Mouse (Mus musculus) olfactory bulb, adult 2 months (tissue): ENCODE data around the gene Ttf1. TPM values are rescaled to one million over a fixed set of nuclear protein-coding genes. Genes with fewer than 3 reads are reported as not detected.

Source experiments
- H3K27ac ChIP-seq: fragments of 200-500 bp; 2 replicates; pipeline ENCODE4 v1.5.1; 2012; ENCODE audit warnings: low read depth, low read length; ENCODE audit not compliant: insufficient read depth
- H3K4me1 ChIP-seq: fragments of 200-500 bp; 2 replicates; pipeline ENCODE4 v1.6.1; 2012; ENCODE audit warnings: low read length; ENCODE audit not compliant: control insufficient read depth, insufficient read depth
- H3K4me3 ChIP-seq: fragments of 200-500 bp; 2 replicates; pipeline ENCODE4 v1.5.1; 2012; ENCODE audit warnings: mild to moderate bottlenecking, low read depth, low read length, moderate library complexity; ENCODE audit not compliant: insufficient read depth
- CTCF ChIP-seq: fragments of 200-500 bp; IDR thresholded peaks from 2 replicates; pipeline ENCODE4 v1.5.1; 2012; ENCODE audit warnings: low read depth, mild to moderate bottlenecking, low read length, moderate library complexity; ENCODE audit not compliant: insufficient read depth
- POLR2A ChIP-seq: fragments of 200-500 bp; IDR thresholded peaks from 2 replicates; pipeline ENCODE4 v1.6.1; 2012; ENCODE audit warnings: mild to moderate bottlenecking, low read depth, low read length, moderate library complexity; ENCODE audit not compliant: insufficient read depth
- WGBS: fragments of 180-500 bp; shearing (Covaris S2); methylation state at CpG from one replicate; pipeline ENCODE4 v1.1.7; 2018; 5-methylcytosine and 5-hydroxymethylcytosine counted together
- polyA plus RNA-seq: library from polyadenylated mRNA; stranded (reverse); fragments of >200 nt; gene quantifications from 2 replicates; pipeline ENCODE4 v1.2.4, GENCODE M21; 2012; ENCODE audit warnings: low replicate concordance; ENCODE audit not compliant: missing spikeins, insufficient read depth, insufficient read length

The Ttf1 gene
- polyA plus RNA-seq: not detected in 2 replicates

DNA sequence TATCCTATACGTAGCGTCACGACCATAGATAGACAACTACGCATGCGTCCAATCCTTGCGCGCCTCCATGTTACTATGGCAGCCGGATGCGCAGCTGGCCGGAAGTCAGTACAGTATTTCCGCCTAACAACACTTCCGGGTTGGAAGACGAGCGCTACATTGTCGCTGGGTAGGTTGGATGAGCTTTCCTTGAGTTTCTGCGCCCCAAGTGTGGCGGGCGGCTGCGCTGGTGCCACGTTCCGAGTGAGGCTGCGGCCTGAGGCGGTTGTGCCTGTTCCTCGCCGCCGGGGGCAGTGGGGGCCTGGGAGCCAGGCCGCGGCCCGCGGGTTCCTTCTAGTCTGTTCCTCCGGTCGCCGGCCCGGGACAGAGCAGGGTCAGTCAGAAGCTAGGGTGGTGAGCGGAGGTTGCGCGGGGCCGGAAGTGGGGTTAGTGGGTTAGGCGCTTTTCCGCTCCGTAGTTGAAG lies at the start of gene Ttf1:
TSS of gene Ttf1 (plus strand) at position 128 of the 463 bp plus-strand sequence.
- TF ChIP-seq POLR2A (peak; percentile 60), CTCF (no peak)
- Histone ChIP-seq H3K27ac (peak within 1 kb of the TSS; percentile 17), H3K4me3 (peak within 1 kb of the TSS; percentile 91), H3K4me1 (peaks cover 2% of the 10 kb centered on the region; the same call in 1 of the 2 replicates)
- WGBS: under 1% methylated on average over 41 of the region's 41 CpGs

- H3K4me1 ChIP-seq: peaks cover 4% of the 10 kb centered on the region
- no peak overlapping the region for H3K4me3 ChIP-seq
- TF ChIP-seq CTCF: no peak
- TF ChIP-seq POLR2A: no peak
- 51% methylated on average over 5 of the region's 5 CpGs for WGBS
- H3K27ac ChIP-seq: no peak overlapping the region
Measured at GRCm38 (mm10) chr2:29012523-29012922, 47.5 kb upstream of the Ttf1 start.

- H3K27ac ChIP-seq: no peak overlapping the region
- H3K4me1 ChIP-seq: peaks cover 4% of the 10 kb centered on the region
- TF ChIP-seq POLR2A (no peak), CTCF (no peak)
- no peak overlapping the region for H3K4me3 ChIP-seq
- WGBS: 60% methylated on average over 27 of the region's 27 CpGs
Measured at GRCm38 (mm10) chr2:29016599-29017587, 43.2 kb upstream of the Ttf1 start.

DNA sequence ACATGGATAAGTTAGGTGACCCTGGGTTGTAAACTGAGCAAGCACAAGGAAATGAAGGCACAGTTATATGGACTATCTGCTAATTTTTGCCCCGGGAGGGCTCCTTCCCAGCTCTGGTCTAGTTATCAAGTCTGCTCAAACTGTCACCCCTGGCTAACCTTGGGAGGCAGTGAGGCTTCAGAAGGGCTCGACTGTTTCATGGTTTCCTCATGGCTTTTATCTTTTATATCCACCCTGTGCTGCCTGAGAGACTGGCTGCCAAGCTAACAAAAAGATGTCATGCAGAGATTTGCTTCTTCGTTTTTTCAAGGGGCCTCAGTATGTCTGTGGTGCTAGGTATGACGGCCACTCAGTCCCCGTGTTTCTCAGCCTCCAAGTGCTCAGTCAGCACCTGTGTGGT lies 41.4 kb upstream of the Ttf1 start:
- no peaks in the 10 kb centered on the region; the same call in 1 of the 2 replicates for H3K4me1 ChIP-seq
- TF ChIP-seq POLR2A (no peak), CTCF (no peak)
- H3K4me3 ChIP-seq: no peak overlapping the region
- no peak overlapping the region for H3K27ac ChIP-seq
- 67% methylated on average over 5 of the region's 5 CpGs for WGBS

- Histone ChIP-seq H3K4me1 (no peaks in the 10 kb centered on the region; the same call in 1 of the 2 replicates), H3K4me3 (no peak overlapping the region), H3K27ac (no peak overlapping the region)
- TF ChIP-seq CTCF (no peak), POLR2A (no peak)
- WGBS: 65% methylated on average over 17 of the region's 17 CpGs
Measured at GRCm38 (mm10) chr2:29021025-29021424, 39.0 kb upstream of the Ttf1 start.

GRCm38 (mm10) chr2:29023001-29023400 lies 37.1 kb upstream of the Ttf1 start:
- TF ChIP-seq POLR2A (no peak), CTCF (no peak)
- WGBS: 95% methylated on average over 7 of the region's 7 CpGs
- Histone ChIP-seq H3K27ac (no peak overlapping the region), H3K4me1 (no peaks in the 10 kb centered on the region), H3K4me3 (no peak overlapping the region)

GRCm38 (mm10) chr2:29025284-29025683 lies 34.8 kb upstream of the Ttf1 start:
- Histone ChIP-seq H3K4me3 (no peak overlapping the region), H3K4me1 (peaks cover 7% of the 10 kb centered on the region), H3K27ac (no peak overlapping the region)
- 50% methylated on average over 5 of the region's 5 CpGs for WGBS
- TF ChIP-seq POLR2A (no peak), CTCF (no peak)

DNA sequence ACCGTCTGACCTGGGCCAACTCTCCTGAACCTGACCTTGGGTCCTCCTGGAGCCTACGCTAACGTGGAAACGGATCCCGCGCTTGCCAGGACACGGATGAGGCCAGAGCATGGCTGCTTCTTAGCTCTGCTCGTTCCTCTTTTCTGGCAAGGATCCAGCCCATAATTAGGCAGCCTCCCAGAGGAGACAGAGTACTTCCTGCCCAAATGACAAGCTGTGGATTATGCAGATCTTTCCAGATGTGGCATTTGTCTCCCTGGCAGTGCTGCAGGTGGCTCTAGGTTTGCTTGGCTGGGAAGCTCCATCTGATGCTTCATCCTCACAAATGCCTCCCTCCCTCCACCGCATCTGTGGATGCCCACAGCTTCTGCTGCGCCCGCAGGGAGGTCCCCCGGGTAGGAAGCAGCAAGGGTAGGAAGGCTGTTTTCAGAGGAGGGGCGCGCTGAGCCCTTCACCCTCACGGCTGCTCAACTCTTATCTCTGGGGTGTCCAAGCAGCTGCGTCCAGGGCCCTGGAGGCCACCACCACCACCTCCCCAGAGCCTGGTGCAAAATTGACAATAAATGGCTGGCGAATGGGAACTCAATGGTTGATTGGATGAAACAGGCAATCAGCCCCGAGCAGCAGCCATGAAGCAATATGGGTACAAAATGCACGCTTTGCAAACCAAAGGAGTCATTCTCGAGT lies 29.9 kb upstream of the Ttf1 start:
- 21% methylated on average over 20 of the region's 20 CpGs for WGBS
- H3K27ac ChIP-seq: no peak overlapping the region
- H3K4me3 ChIP-seq: no peak overlapping the region
- peaks cover 7% of the 10 kb centered on the region for H3K4me1 ChIP-seq
- TF ChIP-seq POLR2A: no peak
- no peak for TF ChIP-seq CTCF

- 91% methylated on average over 4 of the region's 4 CpGs for WGBS
- Histone ChIP-seq H3K27ac (no peak overlapping the region), H3K4me1 (peaks cover 7% of the 10 kb centered on the region), H3K4me3 (no peak overlapping the region)
- TF ChIP-seq CTCF (no peak), POLR2A (no peak)
Measured at GRCm38 (mm10) chr2:29031951-29032350, 28.1 kb upstream of the Ttf1 start.
